Mouse (Mus musculus) midbrain, embryonic 14.5 days (tissue): ENCODE measurements around the gene Copg2. TPM values are rescaled to one million over a fixed set of nuclear protein-coding genes. Genes with fewer than 3 reads are reported as not detected.
"Not testable (repeated sequence)": the region's sequence is repeated elsewhere in the genome, so short reads cannot be mapped to it uniquely, and the experiment has no call there.

Experiments
- ATAC-seq: fragments of 200-750 bp; cut with Nextera tagmentation; 2 replicates; pipeline ENCODE4 v1.8.0; 2017; ENCODE audit warnings: moderate number of reproducible peaks, moderate library complexity; ENCODE audit not compliant: low FRiP score, low TSS enrichment
- DNase-seq: peaks from one replicate; pipeline ENCODE4 v3.0.0-alpha.2; 2015
- H3K27ac ChIP-seq: fragments of 300-500 bp; sonication (generic); replicated peaks from 2 replicates; pipeline ENCODE4 v1.5.1; 2014; ENCODE audit warnings: mild to moderate bottlenecking, low read depth, low read length, moderate library complexity
- H3K27me3 ChIP-seq: fragments of 300-500 bp; sonication (generic); 2 replicates; pipeline ENCODE4 v1.6.1; 2014; ENCODE audit warnings: low read length, control low read depth, mixed read lengths; ENCODE audit not compliant: control insufficient read depth, insufficient read depth
- H3K36me3 ChIP-seq: fragments of 300-500 bp; sonication (generic); 2 replicates; pipeline ENCODE4 v1.6.1; 2014; ENCODE audit warnings: low read length, control low read depth; ENCODE audit not compliant: control insufficient read depth, insufficient read depth
- H3K4me1 ChIP-seq: fragments of 300-500 bp; sonication (generic); 2 replicates; pipeline ENCODE4 v1.6.1; 2014; ENCODE audit warnings: mild to moderate bottlenecking, antibody characterized with exemption, low read length, control low read depth; ENCODE audit not compliant: control insufficient read depth, insufficient read depth
- H3K4me2 ChIP-seq: fragments of 300-500 bp; sonication (generic); 2 replicates; pipeline ENCODE4 v1.6.1; 2014; ENCODE audit warnings: mild to moderate bottlenecking, low read length, moderate library complexity
- H3K4me3 ChIP-seq: fragments of 300-500 bp; sonication (generic); replicated peaks from 2 replicates; pipeline ENCODE4 v1.5.1; 2014; ENCODE audit warnings: low read depth, low read length
- H3K9ac ChIP-seq: fragments of 300-500 bp; sonication (generic); replicated peaks from 2 replicates; pipeline ENCODE4 v1.6.1; 2014; ENCODE audit warnings: mild to moderate bottlenecking, low read length, moderate library complexity
- H3K9me3 ChIP-seq: fragments of 300-500 bp; sonication (generic); 2 replicates; pipeline ENCODE4 v1.6.1; 2016; ENCODE audit warnings: low read length, control low read depth, mixed read lengths; ENCODE audit not compliant: control insufficient read depth
- WGBS: fragments of 180-500 bp; shearing (Covaris S2); extraction: QIAGEN DNeasy Blood & Tissue Kit; methylation state at CpG from one replicate; pipeline ENCODE4 v1.1.7; 2014; 5-methylcytosine and 5-hydroxymethylcytosine counted together
- polyA plus RNA-seq: library from polyadenylated mRNA; unstranded; fragments of >200 nt; fragmentation: Nextera tagmentation; extraction: Ambion mirVana; gene quantifications from 2 replicates; pipeline ENCODE4 v1.2.1, GENCODE M21; 2014

The Copg2 gene
- polyA plus RNA-seq, 1 experiment from 2014 or later = 47.4 TPM

- ATAC-seq (peak; percentile 85), DNase-seq (peak; percentile 26)
- not testable (repeated sequence) for H3K27ac ChIP-seq, H3K27me3 ChIP-seq, H3K4me2 ChIP-seq, H3K4me3 ChIP-seq, H3K9me3 ChIP-seq, H3K4me1 ChIP-seq, H3K9ac ChIP-seq
- 81% methylated on average over 6 of the region's 6 CpGs for WGBS
- peaks cover 47% of the 10 kb centered on the region for H3K36me3 ChIP-seq
Measured at GRCm38 (mm10) chr6:30804389-30805052, 92.1 kb downstream of the Copg2 start.

DNA sequence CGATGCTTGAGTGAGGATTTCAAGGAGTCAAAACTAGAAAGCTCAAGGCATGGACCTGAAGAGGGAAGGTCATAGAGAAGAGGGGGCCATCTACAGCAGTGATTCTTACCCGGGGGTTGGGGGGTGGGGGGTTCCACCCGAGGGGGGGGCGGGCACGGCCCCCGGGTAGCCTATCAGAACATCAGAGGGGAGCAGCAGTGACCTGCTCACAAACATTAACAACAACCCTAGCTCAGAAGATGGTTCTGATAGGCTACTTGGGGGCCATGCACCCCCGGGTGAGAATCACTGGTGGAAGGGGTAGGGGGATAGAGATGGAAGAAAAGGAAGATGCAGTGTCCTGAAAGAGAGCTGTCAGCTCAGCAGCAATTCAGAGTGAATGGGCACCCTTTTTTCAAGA is 93.7 kb downstream of the Copg2 start:
- not testable (repeated sequence) for DNase-seq, H3K9ac ChIP-seq, H3K27ac ChIP-seq, H3K9me3 ChIP-seq, H3K27me3 ChIP-seq, H3K4me2 ChIP-seq, H3K4me1 ChIP-seq, H3K4me3 ChIP-seq
- peaks cover 40% of the 10 kb centered on the region for H3K36me3 ChIP-seq
- peak; percentile 62 for ATAC-seq
- 91% methylated on average over 7 of the region's 7 CpGs for WGBS

DNA sequence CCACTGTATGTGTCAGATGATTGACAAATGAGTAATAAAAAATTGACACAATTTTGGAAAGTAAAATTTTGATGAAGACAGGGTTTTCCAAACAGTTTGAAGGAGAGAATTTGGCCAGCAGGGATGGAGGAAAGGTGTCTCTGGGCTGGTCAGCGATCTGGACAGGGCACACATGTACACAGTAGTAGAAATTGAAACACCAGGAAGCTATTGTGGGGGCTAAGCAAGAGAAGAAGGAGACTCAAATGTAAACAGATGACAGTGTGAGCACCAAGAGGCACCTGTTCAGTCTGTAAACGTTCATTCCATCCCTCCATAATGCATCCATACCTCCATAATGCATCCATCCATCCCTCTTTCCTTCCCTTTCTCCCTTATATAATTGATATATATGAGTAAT is 145.4 kb downstream of the Copg2 start:
- H3K36me3 ChIP-seq = peaks cover 58% of the 10 kb centered on the region

DNA sequence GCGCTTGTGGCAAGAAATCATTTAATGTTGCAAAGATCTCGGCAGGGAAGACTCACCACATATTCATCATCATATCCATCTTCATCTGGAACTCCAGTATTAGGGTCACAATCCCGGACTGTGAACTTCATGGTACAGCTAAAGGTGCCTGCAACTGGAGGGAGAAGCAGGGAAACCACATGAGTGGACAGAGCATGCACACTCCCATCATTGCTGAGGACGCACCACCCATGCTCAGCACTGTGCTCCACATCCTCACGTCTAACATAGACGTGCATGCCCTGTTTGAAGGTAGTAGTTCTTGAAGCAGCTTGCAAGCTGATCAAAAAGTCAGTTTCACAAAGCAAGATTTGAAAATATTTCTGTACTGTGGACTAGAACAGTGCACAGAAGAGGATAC is 146.1 kb downstream of the Copg2 start:
- no peak overlapping the region for H3K9ac ChIP-seq
- WGBS = 85% methylated on average over 6 of the region's 6 CpGs
- no peak overlapping the region for H3K4me3 ChIP-seq
- H3K9me3 ChIP-seq = no peaks in the 10 kb centered on the region
- no peak overlapping the region for H3K27ac ChIP-seq
- no peak overlapping the region for H3K4me2 ChIP-seq
- DNase-seq (no peak), ATAC-seq (no peak)
- no peaks in the 10 kb centered on the region for H3K4me1 ChIP-seq
- H3K36me3 ChIP-seq = peaks cover 65% of the 10 kb centered on the region
- no peaks in the 10 kb centered on the region for H3K27me3 ChIP-seq

More for the DNA sequence above, 145.4 kb downstream of the Copg2 start:
- Histone ChIP-seq H3K9me3 (no peaks in the 10 kb centered on the region), H3K27ac (no peak overlapping the region), H3K4me3 (no peak overlapping the region), H3K4me2 (no peak overlapping the region), H3K9ac (no peak overlapping the region), H3K27me3 (no peaks in the 10 kb centered on the region), H3K4me1 (no peaks in the 10 kb centered on the region)
- ATAC-seq (no peak), DNase-seq (no peak)
- 90% methylated on average over 2 of the region's 2 CpGs for WGBS

- H3K27ac ChIP-seq = no peak overlapping the region
- ATAC-seq (no peak), DNase-seq (no peak)
- H3K4me1 ChIP-seq = no peaks in the 10 kb centered on the region
- 79% methylated on average over 1 of the region's 1 CpGs for WGBS
- H3K9me3 ChIP-seq = no peaks in the 10 kb centered on the region
- H3K36me3 ChIP-seq = peaks cover 71% of the 10 kb centered on the region
- no peak overlapping the region for H3K4me3 ChIP-seq
- no peak overlapping the region for H3K9ac ChIP-seq
- H3K27me3 ChIP-seq = no peaks in the 10 kb centered on the region
- H3K4me2 ChIP-seq = no peak overlapping the region
Measured at GRCm38 (mm10) chr6:30749892-30750291, 146.7 kb downstream of the Copg2 start.

DNA sequence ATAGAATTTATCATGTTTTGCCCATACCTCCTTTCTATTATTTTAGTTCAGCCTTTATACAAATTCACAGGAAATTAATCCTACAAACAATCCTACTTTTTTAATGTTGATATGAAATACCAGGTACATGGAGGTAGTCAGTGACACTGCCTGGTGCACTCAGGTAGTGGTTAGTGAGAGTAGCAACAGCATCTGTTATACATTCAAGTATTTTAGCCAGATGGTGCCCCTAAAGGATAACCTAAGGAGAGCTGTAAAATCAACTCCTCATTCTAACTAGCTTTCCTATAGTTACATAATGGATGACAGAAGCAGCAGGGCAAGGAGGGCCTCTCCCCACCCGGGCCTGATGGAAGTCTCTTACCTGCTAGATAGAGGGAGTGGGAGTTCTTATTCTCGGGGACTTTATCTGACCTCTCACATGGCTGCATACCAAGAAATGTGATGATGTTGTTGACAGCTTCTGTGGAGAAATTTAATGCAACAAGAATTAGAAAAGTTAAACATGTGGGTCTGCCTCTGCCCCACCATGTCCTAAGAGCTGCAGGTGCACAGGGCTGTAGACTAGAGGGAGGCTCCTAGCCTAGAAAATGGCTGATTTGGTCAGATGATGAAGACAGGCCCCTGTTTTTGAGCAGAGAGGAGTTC is 147.4 kb downstream of the Copg2 start:
- DNase-seq (no peak), ATAC-seq (no peak)
- Histone ChIP-seq H3K9me3 (no peaks in the 10 kb centered on the region), H3K4me2 (no peak overlapping the region), H3K4me3 (no peak overlapping the region), H3K9ac (no peak overlapping the region), H3K27ac (no peak overlapping the region), H3K27me3 (no peaks in the 10 kb centered on the region), H3K36me3 (peaks cover 76% of the 10 kb centered on the region), H3K4me1 (no peaks in the 10 kb centered on the region)
- 70% methylated on average over 2 of the region's 2 CpGs for WGBS

DNA sequence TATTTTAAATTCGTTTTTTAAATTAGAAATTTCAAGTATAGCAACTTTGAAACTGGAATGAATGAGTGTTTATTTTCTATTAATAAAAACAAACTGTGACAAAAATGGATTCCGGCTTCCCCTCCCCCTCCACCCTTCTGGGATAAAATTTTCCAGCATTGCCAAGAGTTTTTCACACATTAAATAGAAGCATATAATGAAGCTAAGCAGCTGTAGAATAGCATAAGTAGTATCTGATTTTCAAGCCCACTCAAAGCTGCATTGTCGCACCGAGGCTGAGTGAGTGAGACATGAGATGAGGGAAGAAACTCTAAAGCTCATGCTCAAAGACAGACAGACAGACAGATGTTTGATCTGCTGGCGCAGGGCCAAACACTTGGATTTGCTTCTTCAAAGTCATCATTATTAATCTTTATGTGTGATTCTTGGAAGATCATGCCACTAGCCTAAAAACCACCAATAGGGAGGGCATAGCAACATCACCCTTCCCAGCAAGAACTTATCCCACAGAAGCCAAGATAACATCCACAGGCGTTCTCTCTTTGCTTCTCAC is 148.2 kb downstream of the Copg2 start:
- no peak for ATAC-seq
- WGBS = 78% methylated on average over 6 of the region's 6 CpGs
- H3K27me3 ChIP-seq = no peaks in the 10 kb centered on the region

DNA sequence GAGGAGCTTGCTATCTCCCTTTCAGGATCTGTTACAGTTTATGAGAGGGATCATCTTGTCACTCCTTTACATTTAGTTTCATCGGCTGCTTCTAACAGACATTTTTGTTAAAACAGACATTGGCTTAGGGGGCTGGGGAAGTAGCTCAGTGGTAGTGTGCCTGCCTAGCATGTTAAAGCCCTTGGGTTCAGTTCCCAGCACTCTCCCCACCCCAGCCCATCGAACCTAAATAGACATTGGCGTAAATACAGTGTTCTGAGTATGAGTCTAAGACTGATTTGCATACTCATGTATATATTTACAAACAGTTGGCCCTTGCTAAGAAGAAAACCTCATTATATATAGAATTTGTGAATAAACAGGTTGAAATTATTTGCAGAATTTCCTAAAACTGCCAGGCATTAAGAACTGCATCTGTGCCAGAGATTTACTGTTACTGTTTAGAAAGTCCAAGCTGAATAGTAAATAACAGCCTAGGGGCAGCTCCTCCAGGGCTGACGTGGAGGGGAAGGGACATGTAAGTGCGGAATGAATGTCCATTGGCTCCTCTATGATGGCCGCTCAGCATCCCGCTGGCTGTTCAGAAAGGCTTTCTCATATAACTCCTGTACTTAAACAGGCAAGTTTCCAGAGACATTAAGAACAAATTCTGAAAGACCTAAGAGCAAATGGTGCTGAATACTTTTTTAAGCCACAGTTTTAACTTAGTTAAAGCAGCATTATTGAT is 148.8 kb downstream of the Copg2 start:
- Histone ChIP-seq H3K27me3 (no peaks in the 10 kb centered on the region), H3K9me3 (no peaks in the 10 kb centered on the region), H3K9ac (no peak overlapping the region), H3K4me2 (no peak overlapping the region), H3K4me3 (no peak overlapping the region), H3K27ac (no peak overlapping the region), H3K4me1 (no peaks in the 10 kb centered on the region), H3K36me3 (peaks cover 90% of the 10 kb centered on the region)
- DNase-seq (no peak), ATAC-seq (no peak)
- WGBS = 77% methylated on average over 7 of the region's 7 CpGs

More for the DNA sequence above, 148.2 kb downstream of the Copg2 start:
- Histone ChIP-seq H3K27ac (no peak overlapping the region), H3K36me3 (peaks cover 84% of the 10 kb centered on the region), H3K4me1 (no peaks in the 10 kb centered on the region), H3K4me2 (no peak overlapping the region), H3K9ac (no peak overlapping the region), H3K4me3 (no peak overlapping the region), H3K9me3 (no peaks in the 10 kb centered on the region)
- no peak for DNase-seq
